Mouse (Mus musculus): Measurements from ENCODE around the gene Adam17.
A peak's percentile ranks its signal among the peaks of the same experiment; 100 is the strongest.

Adam17 gene

GRCm38 (mm10) chr12:21312201-21312600, 61.2 kb downstream of the Adam17 start:
- DNase-seq (ENCODE audit: low spot score), result no peak

GRCm38 (mm10) chr12:21306721-21307120, 66.7 kb downstream of the Adam17 start:
- DNase-seq (ENCODE audit: low spot score), result no peak

- DNase-seq (ENCODE audit: low spot score), result no peak
Observed at GRCm38 (mm10) chr12:21305741-21306140, 67.7 kb downstream of the Adam17 start.

- no peak for DNase-seq (ENCODE audit: low spot score)
Observed at GRCm38 (mm10) chr12:21302361-21302783, 71.1 kb downstream of the Adam17 start.

- no peak for DNase-seq (ENCODE audit: low spot score)
Observed at GRCm38 (mm10) chr12:21301932-21302331, 71.5 kb downstream of the Adam17 start.

- DNase-seq (ENCODE audit: low spot score), result no peak
Observed at GRCm38 (mm10) chr12:21301324-21301723, 72.1 kb downstream of the Adam17 start.

- DNase-seq (ENCODE audit: low spot score), result no peak
Observed at GRCm38 (mm10) chr12:21298856-21299255, 74.6 kb downstream of the Adam17 start.

GRCm38 (mm10) chr12:21289651-21290050, 83.8 kb downstream of the Adam17 start:
- no peak for DNase-seq (ENCODE audit: low spot score)

GRCm38 (mm10) chr12:21288716-21289395, 84.6 kb downstream of the Adam17 start:
- DNase-seq (ENCODE audit: low spot score), result no peak

- peak; percentile 33 for DNase-seq (ENCODE audit: low spot score)
Observed at GRCm38 (mm10) chr12:21286712-21287650, 86.5 kb downstream of the Adam17 start.

GRCm38 (mm10) chr12:21286243-21286622, 87.2 kb downstream of the Adam17 start, which contains the start of gene Itgb1bp1:
TSS of gene Itgb1bp1 (minus strand) at chr12:21286284.
- DNase-seq (ENCODE audit: low spot score), result peak; percentile 97

- no peak for DNase-seq (ENCODE audit: low spot score)
Observed at GRCm38 (mm10) chr12:21285508-21286242, 87.8 kb downstream of the Adam17 start.

- no peak for DNase-seq (ENCODE audit: low spot score)
Observed at GRCm38 (mm10) chr12:21284761-21285441, 88.5 kb downstream of the Adam17 start, which contains the start of gene Cpsf3. TSS of gene Cpsf3 (plus strand) at chr12:21285391.

- no peak for DNase-seq (ENCODE audit: low spot score)
Observed at GRCm38 (mm10) chr12:21277352-21277864, 96.0 kb downstream of the Adam17 start.

- DNase-seq (ENCODE audit: low spot score), result no peak
Observed at GRCm38 (mm10) chr12:21274446-21274845, 99.0 kb downstream of the Adam17 start.

Measured in c-Kit-positive CD71-positive TER-119-positive erythroid progenitor cells, embryonic 14.5 days (primary cell).